Mouse (Mus musculus) erythroblast, embryonic 14.5 days (primary cell): Measurements from ENCODE around the gene Notch4.

Source experiments
- GATA1 ChIP-seq: IDR thresholded peaks from 2 replicates; pipeline ENCODE4 v1.6.1; 2012; ENCODE audit warnings: low read length, inconsistent platforms, mixed read lengths
- TAL1 ChIP-seq: IDR thresholded peaks from 3 replicates; pipeline ENCODE4 v1.6.1; 2012; ENCODE audit warnings: low read length, inconsistent platforms, mixed read lengths

DNA sequence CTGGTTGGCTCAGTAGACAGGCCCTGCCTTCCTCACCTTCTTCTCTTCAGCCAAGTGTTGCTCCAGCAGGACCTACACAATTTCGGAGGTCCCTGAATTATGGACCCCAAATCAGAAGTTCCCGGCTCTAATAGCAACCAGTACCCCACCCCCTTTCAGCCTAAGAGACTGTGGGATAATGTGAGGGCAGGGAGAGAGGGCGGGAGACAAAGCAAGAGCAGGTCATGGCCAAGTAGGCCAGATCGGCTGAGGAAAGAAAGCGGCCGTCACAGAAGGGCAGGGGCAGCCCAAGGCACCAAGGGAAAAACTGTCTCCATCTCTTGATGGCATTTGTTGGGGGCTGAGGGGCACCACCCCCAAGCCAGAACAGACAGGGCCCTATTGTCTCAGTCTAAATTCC lies 51.8 kb downstream of the Notch4 start, which contains the start of gene Egfl8:
- TF ChIP-seq GATA1 (no peak), TAL1 (no peak)
